Mouse (Mus musculus): Measurements from ENCODE around the gene H6pd. TPM values are rescaled to one million over a fixed set of nuclear protein-coding genes. Genes with fewer than 3 reads are reported as not detected.
"Not testable (repeated sequence)": the region's sequence is repeated elsewhere in the genome, so short reads cannot be mapped to it uniquely, and the experiment has no call there.

Gene H6pd
- 10 to 100 TPM; 51.9 to 54.1 TPM for total RNA-seq (2021)
- long read RNA-seq, experiment 1, full-length matches to known transcripts: 3 of 24 reads
- long read RNA-seq, experiment 1, partial matches to known transcripts: 2 of 24 reads
- long read RNA-seq, experiment 1, other reads (novel, unspliced or antisense): 19 of 24 reads
- long read RNA-seq, experiment 2, full-length matches to known transcripts: 4 of 23 reads
- long read RNA-seq, experiment 2, partial matches to known transcripts: 1 of 23 reads
- long read RNA-seq, experiment 2, other reads (novel, unspliced or antisense): 18 of 23 reads

DNA sequence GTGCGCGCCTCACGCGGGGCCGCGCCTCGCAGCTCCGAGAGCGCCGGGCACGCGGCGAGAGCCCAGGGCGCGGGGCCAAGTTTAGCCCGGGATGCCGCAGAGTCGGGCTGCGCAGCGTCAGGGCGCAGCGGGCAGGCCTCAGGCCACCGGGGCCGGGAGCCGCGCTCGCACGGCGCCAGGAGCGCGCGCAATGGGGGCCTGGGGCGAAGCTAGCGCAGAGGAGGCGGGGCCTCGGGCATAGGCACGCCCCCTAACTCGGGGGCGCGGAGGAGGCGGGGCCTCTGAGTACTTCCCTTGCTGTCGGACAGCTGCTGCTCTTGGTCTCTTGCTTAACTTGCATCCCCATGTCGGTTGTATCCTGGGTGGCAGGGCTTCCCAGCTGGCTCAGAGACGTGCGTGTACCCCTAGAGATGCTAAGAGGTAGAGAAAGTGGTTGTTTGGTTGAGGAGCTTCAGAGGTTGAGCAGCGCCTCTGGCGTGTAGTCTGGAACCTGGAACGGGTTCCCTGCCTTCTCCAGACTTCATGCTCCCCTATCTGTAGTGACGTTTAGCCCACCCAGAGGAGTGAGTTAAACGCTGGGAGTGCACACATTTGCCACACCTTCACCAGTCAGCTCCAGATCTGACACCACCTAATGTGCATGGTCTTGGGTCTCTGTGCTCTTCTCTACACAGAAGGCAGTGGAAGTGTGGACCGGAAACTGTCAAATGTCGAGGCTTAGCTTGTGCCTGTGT is at the start of gene H6pd:
Gene H6pd, minus strand, starts transcription at position 171 of the 734 bp plus-strand sequence.
- intact Hi-C loops (cut with DNase I): no loop called here

DNA sequence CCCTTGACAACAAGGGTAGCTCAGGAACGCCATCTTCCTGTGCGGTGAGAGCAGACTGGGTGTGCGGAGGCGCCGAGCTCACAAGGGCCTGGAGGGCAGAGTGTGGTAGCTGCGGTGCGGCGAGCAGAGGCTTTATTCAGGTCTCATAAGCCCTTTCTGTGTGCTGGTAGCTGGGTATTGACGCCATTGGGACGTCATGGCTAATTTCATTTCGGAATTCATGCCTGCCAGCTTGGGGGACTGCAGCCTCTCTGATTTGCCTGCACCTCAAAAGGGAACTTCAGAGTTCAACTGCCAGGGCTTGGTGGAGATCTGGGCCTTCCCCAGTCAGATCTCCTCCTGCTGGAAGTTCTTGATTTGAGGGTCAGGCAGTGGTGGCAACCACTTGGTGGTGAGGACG is 48.9 kb upstream of the H6pd start:
- no peak for DNase-seq
- intact Hi-C loops (cut with DNase I): no loop called here

More for the DNA sequence above, at the start of gene H6pd:
- peak; percentile 91 to 94 for DNase-seq

DNA sequence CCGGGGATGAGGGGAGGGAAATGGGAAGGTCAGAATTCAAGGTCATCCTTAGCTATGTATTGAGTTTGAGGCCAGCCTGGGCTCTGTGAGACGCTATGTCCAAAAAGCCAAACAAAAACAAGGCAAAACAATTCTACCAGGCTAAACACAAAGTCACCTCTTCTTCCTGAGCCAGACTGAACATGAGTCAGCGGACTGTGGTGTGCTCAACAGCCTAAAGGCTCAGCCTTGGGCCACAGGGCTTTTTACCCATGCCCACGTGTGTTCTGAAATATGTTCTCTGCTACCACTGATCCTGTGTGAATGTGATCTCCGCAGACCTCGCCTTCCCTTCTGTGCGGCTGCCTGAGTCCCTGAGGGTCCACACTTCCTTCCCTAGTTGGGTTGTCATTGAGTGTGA is 47.3 kb upstream of the H6pd start:
- intact Hi-C loops (cut with DNase I): no loop called here
- DNase-seq: no peak

DNA sequence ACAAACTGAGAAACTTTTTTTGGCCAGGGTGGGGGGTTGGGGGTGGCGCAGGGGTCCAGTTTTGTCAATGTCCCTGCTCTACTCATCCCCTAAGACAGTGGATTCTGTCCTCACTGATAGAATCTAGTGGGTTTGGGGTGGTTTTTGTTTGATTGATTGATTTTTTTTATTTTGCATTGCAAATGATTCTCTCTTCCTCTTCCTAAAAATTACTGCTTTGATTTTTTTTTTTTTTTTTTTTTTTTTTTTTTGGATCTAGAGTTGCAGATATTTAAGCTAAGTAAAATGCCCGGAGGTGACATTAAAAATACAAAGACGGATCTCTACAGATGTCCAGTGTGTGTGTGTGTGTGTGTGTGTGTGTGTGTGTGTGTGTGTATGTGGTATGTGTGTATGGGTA is 43.6 kb upstream of the H6pd start:
- intact Hi-C loops (cut with DNase I): no loop called here
- no peak for DNase-seq

DNA sequence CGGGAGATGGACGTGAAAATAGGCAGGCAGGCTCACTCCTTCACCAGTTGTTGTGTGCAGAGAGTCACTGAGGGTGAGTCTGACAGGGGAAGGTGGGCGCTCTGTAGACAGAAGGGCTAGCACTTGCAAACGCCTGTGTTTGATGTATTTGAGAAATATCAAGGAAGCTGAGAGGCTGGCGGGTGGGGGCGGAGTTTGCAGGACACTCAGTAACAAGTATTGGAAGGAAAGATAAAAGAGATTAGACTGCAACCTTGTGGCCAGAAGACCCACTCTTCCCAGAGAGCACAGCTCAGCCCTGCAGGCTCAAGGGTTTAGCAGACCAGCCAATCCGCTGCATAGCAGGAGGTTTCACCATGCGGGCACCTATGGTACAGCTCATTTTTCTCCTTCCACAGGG is 42.7 kb upstream of the H6pd start:
- intact Hi-C loops (cut with DNase I): no loop called here
- no peak for DNase-seq

DNA sequence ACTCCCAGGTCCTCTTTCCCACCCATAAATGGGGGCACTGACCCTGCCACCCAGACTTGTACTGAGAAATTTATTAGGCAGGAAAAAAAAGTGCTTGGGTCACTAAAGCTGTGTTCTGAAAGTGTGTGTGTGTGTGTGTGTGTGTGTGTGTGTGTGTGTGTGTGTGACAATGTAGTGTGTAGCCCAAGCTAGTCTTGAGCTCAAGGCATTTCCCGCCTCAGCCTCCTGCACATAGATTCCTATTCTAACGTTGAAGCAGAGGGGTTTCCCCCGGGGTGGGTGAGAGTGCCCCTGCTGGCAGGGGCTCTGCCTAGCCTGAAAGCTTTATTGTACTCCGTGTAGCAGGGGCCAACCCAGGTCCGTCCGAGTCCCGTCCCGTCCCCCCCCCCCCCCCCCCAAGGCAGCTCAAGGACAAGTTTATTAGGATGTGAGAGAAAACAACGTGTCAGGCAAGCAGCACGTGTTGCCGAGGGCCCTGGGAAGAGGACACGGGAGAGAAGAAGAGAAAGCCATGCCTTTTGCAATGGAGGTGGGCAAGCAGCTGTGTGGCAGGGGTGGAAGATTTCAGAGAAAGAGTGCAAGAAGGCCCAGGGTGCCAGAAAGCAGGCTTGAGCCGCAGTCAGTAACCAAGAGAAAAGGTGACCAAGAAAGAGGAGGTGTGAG is 40.9 kb upstream of the H6pd start:
- no peak for DNase-seq
- intact Hi-C loops (cut with DNase I): no loop called here

DNA sequence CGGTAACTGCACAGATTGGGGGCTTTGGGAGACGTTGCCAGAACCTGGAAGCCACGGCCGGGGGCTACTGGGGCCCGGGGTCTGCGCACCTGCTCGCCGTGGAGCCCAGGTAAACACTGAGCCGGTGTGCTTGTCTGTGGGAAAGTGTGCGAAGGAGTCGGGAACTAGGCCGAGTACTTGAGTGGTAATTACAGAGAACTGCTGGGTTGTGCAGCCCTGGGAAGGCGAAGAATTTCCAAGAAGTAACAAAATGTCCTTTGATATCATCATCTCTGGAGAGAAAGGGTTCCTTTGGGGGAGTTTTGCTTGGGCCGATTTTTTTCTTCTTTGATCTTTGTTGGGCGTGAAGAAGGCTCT is 40.3 kb upstream of the H6pd start:
- intact Hi-C loops (cut with DNase I): no loop called here

DNA sequence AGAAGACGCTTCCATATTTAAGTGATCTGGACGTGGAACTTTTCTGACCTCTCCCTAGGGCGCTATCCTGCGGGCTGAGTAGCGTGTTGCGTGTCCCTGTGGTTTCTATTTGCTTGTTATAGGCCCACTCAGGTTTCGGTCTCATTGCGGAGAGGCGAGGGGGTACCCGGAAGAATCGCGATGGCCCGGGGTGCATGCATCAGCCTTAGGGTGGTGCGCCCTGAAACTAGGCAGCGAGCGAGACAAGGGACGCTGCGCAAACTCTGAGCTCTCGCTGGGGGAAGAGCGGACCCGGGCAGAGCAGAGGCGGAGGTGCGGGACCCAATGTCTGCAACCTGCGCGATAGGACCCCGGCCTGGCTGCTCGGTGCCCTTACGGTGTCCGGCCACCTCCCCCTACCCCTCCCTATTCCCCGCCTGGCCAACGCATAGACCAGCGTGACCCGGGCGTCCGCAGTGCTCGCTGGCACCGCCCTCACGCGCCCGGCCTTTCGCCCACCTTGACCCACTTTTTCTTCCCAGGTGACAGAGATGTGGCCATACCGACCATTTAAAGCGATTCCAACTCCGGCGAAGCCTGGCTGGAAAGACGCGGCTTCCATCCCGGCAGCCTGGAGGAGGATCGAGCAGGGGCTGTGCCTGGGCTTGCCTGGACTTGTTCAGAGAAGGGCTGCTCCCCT is 39.8 kb upstream of the H6pd start:
- DNase-seq: no peak
- intact Hi-C loops (cut with DNase I): no loop called here

More for the DNA sequence above, 40.3 kb upstream of the H6pd start:
- no peak for DNase-seq

DNA sequence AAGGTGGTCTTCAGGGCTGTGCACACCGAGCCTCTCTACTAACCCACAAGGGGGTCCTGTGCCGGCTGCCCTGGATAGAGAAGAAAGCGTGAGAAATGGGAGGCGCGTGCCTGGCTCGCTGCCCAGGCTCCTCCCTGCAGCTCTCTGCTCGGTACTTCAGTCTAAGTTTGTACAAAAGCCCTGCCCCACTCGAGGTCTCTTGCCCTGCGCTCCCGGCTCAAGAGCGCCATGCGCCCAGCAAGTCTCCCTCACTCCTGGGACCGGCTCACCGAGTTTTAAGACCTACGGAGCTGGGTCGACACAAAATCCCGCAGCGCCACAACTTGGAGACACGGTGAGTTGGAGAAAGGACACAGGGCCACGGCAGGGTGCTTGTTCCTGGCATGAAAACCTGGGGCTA is 39.2 kb upstream of the H6pd start:
- intact Hi-C loops (cut with DNase I): no loop called here
- DNase-seq: peak in 1 of 2 experiments; percentile 40

DNA sequence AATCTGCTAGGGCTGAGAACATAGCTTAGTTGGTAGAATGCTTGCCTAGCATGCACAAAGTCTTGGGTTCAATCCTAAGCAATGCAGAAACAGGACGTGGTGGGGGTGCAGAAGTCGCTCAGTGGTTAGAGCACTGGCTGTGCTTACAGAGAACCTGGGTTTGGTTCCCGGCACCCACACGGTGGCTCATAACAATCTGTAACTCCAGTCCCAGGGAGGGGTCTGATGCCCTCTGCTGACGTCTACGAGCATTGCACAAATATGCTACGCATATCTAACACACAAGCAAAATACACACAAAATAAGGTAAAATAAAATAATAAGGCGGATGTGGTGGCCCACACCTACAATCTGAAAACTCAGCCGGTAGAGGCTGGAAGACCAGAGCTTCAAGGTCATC is 34.8 kb upstream of the H6pd start:
- intact Hi-C loops (cut with DNase I): no loop called here
- DNase-seq: no peak

DNA sequence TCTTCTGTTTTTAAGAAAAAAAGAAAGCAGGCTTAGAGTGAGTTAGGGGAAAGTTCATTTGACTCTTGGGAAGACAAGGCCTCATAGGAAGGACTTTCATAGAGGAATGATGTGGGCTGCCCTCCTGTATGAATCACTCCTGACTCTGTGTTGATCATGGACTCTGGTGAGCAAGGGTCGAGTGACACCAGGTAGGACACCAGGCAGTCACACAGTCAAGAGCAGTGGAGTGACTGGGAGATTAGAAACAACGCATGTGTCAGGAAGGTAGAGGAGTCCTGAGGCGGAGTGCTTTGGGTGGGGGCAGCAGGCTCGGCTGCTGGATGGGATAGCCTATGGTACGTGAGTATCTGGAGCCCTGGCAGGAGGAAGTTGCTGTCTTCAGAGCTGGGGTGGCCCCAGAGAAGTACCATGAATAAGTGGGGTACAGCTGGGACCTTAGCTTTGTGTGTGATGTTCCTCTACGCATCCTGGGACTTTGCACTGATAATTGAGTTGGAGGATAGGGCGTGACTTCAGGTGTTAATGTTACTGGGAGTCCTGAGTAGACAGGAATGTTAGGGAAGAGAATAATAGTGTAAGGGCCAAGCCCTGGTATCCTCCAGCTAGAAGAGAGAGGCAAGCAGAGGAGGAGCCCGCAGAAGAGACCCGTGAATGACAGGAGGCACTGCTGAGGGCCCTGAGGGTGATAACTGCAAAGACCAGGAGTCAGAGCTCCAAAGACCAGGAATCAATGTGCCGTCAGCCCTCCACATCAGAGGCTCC is 32.7 kb upstream of the H6pd start:
- DNase-seq: no peak
- intact Hi-C loops (cut with DNase I): no loop called here

DNA sequence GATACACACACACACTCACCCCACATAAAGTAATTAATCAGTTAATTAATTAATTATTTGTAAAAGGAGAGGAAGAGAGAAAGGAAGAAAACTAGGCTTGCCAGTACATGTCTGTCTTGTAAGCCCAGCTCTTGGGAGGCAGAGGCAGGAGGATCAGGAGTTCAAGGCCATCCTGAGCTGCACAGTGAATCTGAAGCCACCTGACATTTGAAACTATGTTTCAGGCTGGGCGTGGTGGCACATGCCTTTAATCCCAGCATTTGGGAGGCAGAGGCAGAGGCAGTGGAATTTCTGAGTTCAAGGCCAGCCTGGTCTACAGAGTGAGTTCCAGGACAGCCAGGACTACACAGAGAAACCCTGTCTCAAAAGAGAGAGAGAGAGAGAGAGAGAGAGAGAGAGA is 32.0 kb upstream of the H6pd start:
- DNase-seq; intact Hi-C loops (cut with DNase I): not testable (repeated sequence)

DNA sequence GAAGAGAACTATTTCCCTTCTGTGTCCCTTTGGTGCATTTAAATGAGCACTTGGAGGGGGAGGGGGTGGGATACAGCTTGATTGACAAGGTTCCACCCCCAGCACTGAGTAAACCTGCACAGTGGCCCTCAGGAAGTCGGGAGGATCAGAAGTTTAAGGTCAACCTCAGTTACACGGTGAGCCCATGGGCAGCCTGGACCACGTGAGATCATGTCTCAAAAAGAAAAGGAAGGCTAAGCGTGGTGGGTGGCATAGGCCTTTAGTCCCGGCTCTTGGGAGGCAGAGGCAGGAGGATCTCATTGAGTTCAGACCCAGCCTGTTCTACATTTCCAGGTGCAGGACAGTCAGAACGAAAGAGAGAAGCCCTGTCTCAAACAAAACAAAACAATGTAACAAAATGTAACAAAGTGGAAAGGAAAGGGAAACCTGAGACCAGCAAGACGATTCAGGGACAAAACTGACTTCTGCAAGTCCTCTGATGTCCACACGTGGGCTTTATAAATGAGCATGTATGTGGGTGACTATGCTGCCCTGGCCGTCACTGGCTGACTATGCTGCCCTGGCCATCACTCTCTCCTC is 31.3 kb upstream of the H6pd start:
- no peak for DNase-seq
- intact Hi-C loops (cut with DNase I): no loop called here

DNA sequence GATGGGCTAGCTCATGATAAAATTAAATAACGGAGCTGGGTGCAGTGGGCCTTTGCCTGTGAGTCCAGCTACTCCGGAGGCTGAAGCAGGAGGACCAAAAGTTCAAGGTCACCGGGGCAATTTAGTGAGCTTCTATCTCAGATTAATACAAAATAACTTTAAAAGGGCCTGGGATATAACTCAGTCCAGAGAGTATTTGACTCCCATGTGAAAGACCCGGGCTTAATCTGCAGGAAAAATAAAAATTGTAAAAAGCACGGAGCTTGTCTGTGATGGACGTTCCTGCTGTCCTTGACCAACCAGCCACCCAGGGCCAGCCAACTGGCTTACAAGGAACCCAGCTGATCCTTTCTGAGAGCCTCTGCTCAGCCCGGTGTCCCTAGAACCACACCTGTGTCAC is 29.7 kb upstream of the H6pd start:
- DNase-seq: no peak
- intact Hi-C loops (cut with DNase I): no loop called here

DNA sequence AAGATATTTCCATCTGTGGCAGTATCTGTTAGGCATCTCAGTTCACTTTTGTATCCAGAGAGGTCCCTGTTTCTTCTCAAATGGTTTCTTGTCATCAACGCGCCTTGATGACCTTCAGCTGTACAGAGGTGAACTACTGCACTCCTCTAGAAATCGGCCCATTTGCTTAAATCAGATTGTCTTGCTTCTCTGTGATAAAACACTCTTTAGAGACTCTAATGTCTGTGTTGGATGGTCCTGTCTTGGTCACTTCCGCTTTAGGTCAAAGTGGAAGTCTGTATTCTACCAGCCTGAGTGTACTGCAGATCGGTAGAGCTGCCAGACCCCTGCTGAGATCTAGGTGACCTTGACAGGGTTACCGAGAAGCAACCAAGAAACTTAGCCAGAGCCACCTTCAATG is 27.3 kb upstream of the H6pd start:
- intact Hi-C loops (cut with DNase I): no loop called here
- DNase-seq: no peak

DNA sequence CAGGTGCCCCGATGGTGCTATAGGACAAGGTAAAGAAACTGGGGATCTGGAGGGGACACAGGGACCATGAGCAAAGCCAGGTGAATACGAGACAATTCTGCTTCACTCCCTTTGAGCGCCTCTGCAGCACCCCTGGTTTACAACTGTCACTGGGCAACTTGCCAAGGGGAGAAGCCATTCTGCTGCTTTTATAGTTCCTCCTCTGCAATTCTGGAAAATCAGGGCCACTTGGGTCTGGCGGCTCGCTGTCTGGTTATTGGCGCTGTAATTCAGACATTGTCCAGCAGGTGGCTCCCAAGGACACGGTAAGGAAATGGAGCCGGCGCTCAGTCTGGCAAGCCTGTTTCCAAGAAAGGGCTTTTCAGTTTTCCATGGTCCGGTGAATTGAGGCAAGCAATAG is 26.5 kb upstream of the H6pd start:
- intact Hi-C loops (cut with DNase I): loop anchor here (2.0 kb wide), 2 partner anchors 38 to 64 kb away; no protein-coding TSS in a partner anchor
- peak; percentile 80 to 85 for DNase-seq

DNA sequence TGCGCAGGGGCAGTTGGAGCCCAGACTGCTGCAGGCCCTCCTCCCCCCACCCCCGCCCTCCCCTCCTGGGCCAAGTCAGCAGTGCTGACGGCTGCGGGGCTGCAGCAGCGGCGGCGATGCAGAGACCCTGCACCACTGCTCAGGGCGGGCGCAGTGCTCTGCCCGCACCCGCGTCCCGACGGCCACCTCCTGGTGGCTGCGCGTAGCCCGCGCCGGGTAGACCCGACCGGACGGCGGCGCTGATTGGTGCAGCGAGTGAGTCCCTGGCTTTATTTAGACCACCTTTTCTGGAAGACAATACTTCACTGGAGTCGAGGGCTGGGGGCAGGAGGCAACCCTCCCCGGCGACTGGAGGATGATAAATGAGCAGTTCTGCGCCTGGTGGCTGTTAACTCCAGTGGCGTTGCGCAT is 24.4 kb upstream of the H6pd start:
- peak in 1 of 2 experiments; percentile 27 for DNase-seq
- intact Hi-C loops (cut with DNase I): no loop called here

DNA sequence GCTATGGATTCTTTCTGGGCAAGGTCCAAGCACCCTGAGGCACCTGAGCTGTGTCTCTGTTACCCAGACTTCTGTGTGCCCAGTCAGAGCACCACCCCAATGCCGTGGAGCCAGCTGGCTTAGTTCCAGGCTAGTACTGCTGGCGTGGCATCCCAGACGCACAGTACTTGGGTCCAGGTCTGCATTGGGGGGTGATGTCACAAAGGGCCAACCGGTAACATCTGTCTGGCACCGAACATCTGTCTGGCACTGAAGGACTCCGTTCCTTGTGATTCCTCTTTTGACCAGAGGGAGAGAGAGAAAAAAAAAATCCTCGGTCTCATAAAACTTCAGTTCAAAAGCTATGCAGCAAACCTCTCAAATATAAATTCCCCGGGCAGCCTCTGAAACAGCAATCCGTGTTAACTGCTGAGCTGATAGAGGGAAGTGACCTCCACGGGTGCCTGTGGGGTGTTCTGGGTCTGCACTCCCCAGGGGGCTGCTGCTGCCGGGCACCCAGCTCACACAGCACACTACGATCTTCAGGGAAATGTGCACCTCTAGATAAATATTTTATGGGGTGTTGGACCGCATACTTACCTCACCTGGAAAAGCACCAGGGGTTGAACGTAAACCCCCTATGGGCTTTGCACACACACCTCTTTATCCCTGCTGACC is 22.5 kb upstream of the H6pd start:
- peak in 1 of 2 experiments; percentile 33 for DNase-seq
- intact Hi-C loops (cut with DNase I): no loop called here

DNA sequence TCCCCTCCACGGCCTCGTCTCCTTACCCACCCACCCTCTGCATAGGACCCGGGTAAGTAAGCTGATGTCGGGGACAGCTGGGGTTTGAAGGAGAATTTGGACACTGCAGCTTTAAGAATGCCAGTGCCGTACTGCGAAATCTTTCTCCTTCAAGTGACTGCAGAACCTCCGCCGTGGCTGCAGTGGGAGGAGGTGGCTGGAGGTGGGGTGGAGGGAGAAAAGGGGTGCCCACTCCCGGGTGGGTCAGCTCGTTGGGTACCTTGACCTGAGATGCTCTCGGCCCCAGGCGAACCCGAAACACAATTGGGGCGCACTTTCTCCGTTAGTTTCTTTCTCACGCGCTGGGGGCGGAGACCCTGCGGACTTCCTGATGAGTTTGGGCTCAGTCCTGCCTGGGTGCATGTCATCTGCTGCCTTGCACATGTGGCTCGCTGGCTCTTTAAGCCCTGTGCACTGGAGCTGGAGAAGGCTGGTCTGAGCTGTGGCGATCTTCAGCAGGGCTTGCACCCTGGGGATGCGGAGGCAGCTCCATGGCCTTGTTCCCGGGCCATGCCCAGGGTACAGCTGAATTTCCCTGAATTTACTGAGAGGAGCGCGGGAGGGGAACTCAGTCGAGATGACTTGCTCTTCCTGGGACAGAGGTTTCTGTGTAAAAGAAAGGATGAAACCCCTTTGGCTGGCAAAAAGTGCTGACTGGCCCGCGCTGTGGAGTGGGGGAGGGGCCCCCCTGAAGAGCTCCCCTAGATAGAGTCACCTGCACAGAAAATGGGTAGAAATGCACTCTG is 21.8 kb upstream of the H6pd start:
- intact Hi-C loops (cut with DNase I): no loop called here

More for the DNA sequence above, 21.8 kb upstream of the H6pd start:
- DNase-seq: peak in 1 of 2 experiments; percentile 39

All from gastrocnemius, postnatal 36 days (tissue).